Mouse (Mus musculus) CH12.LX (cell line): ENCODE results near the gene Stn1. TPM values are rescaled to one million over a fixed set of nuclear protein-coding genes. Genes with fewer than 3 reads are reported as not detected.

Source experiments
- DNase-seq: peaks from one replicate; pipeline ENCODE4 v3.0.0-alpha.2; 2013; ENCODE audit errors: extremely low read depth
- H3K27ac ChIP-seq: 2 replicates; pipeline ENCODE4 v1.5.1; 2012; ENCODE audit warnings: low read depth, mild to moderate bottlenecking, control low read depth, moderate library complexity; ENCODE audit not compliant: insufficient read depth
- H3K27me3 ChIP-seq: replicated peaks from 2 replicates; pipeline ENCODE3; 2012; ENCODE audit warnings: inconsistent platforms
- H3K36me3 ChIP-seq, 2 experiments: replicated peaks in 1 of 2; 2 replicates each; pipeline versions ENCODE3 to v1.6.1; 2012; ENCODE audit warnings: inconsistent platforms in 1 of 2, low read length in 1 of 2, mild to moderate bottlenecking in 1 of 2, mixed read lengths in 1 of 2, moderate library complexity in 1 of 2; ENCODE audit not compliant: control insufficient read depth in 1 of 2, insufficient read depth in 1 of 2
- H3K4me1 ChIP-seq, 2 experiments: 2 replicates each; pipeline ENCODE4 v1.6.1; 2012; ENCODE audit warnings: inconsistent platforms in 1 of 2, moderate library complexity in 1 of 2; ENCODE audit not compliant: insufficient read depth in 2 of 2, control insufficient read depth in 1 of 2
- H3K4me2 ChIP-seq: 2 replicates; pipeline ENCODE4 v1.6.1; 2012; ENCODE audit warnings: low read depth, mild to moderate bottlenecking, control low read depth; ENCODE audit not compliant: poor library complexity, insufficient read depth, severe bottlenecking
- H3K4me3 ChIP-seq, 3 experiments: fragments of 150-350 bp in 1 of 3; sonication (generic) in 1 of 3; replicated peaks in 1 of 3; 2 replicates each; pipeline versions ENCODE3 to v1.5.1; 2011 to 2012; ENCODE audit warnings: low read depth in 2 of 3, low read length in 2 of 3, mild to moderate bottlenecking in 2 of 3, moderate library complexity in 2 of 3, control low read depth in 1 of 3, improper control_type of control experiment in 1 of 3, inconsistent platforms in 1 of 3, mixed read lengths in 1 of 3; ENCODE audit not compliant: poor library complexity in 1 of 3
- H3K79me2 ChIP-seq: replicated peaks from 2 replicates; pipeline ENCODE4 v1.6.1; 2012; ENCODE audit warnings: mild to moderate bottlenecking, moderate library complexity; ENCODE audit not compliant: control insufficient read depth, poor library complexity, insufficient read depth, severe bottlenecking; ENCODE audit errors: extremely low read depth
- H3K9ac ChIP-seq: 2 replicates; pipeline ENCODE4 v1.6.1; 2012; ENCODE audit warnings: low read depth, mild to moderate bottlenecking, control low read depth, moderate library complexity; ENCODE audit not compliant: insufficient read depth
- H3K9me3 ChIP-seq: replicated peaks from 2 replicates; pipeline ENCODE3; 2012; ENCODE audit warnings: low read length, inconsistent platforms, mixed read lengths
- CTCF ChIP-seq, 2 experiments: IDR thresholded peaks in 1 of 2; conservative IDR thresholded peaks in 1 of 2; 2 replicates each; pipeline ENCODE4 v1.5.1; 2011 to 2012; ENCODE audit warnings: low read depth in 2 of 2, low read length in 2 of 2, improper control_type of control experiment in 1 of 2, inconsistent platforms in 1 of 2, mild to moderate bottlenecking in 1 of 2, moderate library complexity in 1 of 2
- EP300 ChIP-seq: IDR thresholded peaks from 2 replicates; pipeline ENCODE4 v1.6.1; 2011; ENCODE audit warnings: low read length, improper control_type of control experiment
- HCFC1 ChIP-seq: IDR thresholded peaks from 2 replicates; pipeline ENCODE4 v1.6.1; 2012; ENCODE audit warnings: low read depth, mild to moderate bottlenecking, inconsistent platforms, low read length, improper control_type of control experiment
- JUND ChIP-seq: conservative IDR thresholded peaks from 2 replicates; pipeline ENCODE4 v1.6.1; 2011; ENCODE audit warnings: low read depth, low read length, improper control_type of control experiment
- MAX ChIP-seq: IDR thresholded peaks from 2 replicates; pipeline ENCODE4 v1.6.1; 2011; ENCODE audit warnings: low read length, improper control_type of control experiment
- MAZ ChIP-seq: IDR thresholded peaks from 2 replicates; pipeline ENCODE4 v1.6.1; 2012; ENCODE audit warnings: low read depth, mild to moderate bottlenecking, inconsistent platforms, low read length, improper control_type of control experiment, moderate library complexity
- MEF2A ChIP-seq: IDR thresholded peaks from 2 replicates; pipeline ENCODE4 v1.6.1; 2014; ENCODE audit warnings: low read depth, mild to moderate bottlenecking, inconsistent platforms, low read length, improper control_type of control experiment, borderline replicate concordance
- MXI1 ChIP-seq: IDR thresholded peaks from 2 replicates; pipeline ENCODE4 v1.6.1; 2011; ENCODE audit warnings: mild to moderate bottlenecking, low read depth, low read length, improper control_type of control experiment
- SMC3 ChIP-seq: IDR thresholded peaks from 2 replicates; pipeline ENCODE4 v1.6.1; 2011; ENCODE audit warnings: low read depth, low read length, improper control_type of control experiment
- UBTF ChIP-seq: IDR thresholded peaks from 2 replicates; pipeline ENCODE4 v1.6.1; 2012; ENCODE audit warnings: low read depth, mild to moderate bottlenecking, inconsistent platforms, low read length, improper control_type of control experiment, moderate library complexity
- USF2 ChIP-seq: conservative IDR thresholded peaks from 2 replicates; pipeline ENCODE4 v1.6.1; 2011; ENCODE audit warnings: low read depth, low read length, improper control_type of control experiment
- ZMIZ1 ChIP-seq: IDR thresholded peaks from 2 replicates; pipeline ENCODE4 v1.6.1; 2012; ENCODE audit warnings: low read depth, mild to moderate bottlenecking, inconsistent platforms, low read length, improper control_type of control experiment
- ZNF384 ChIP-seq: IDR thresholded peaks from 2 replicates; pipeline ENCODE4 v1.6.1; 2012; ENCODE audit warnings: low read depth, low read length, improper control_type of control experiment, inconsistent platforms
- dilution Hi-C: fragments of 300-500 bp; cut with MboI; formaldehyde crosslinking; loops from 2 replicates; pipeline ENCODE4 v1.14.3; 2020; ENCODE audit warnings: low sequenced_read_pairs; ENCODE audit not compliant: extremely low pct_unique_long_range_greater_than_20kb, extremely low pct_ligation_motif_present
- in situ Hi-C: fragments of 300-500 bp; cut with MboI; formaldehyde crosslinking; loops from 3 replicates; pipeline ENCODE4 v1.14.3; 2019; ENCODE audit warnings: low sequenced_read_pairs, low pct_ligation_motif_present, low pct_unique_long_range_greater_than_20kb, mixed read lengths
- polyA plus RNA-seq: library from polyadenylated mRNA; unstranded; fragments of >175 nt; gene quantifications from 2 replicates; pipeline ENCODE4 v1.2.1, GENCODE M21; 2012; ENCODE audit warnings: low read depth; ENCODE audit not compliant: insufficient read length
- total RNA-seq, 2 experiments: library from RNA; depleted of rRNA; stranded (reverse); fragments of 300-350 nt in 1 of 2; fragments of >200 nt in 1 of 2; gene quantifications; 2 replicates each; pipeline ENCODE4 v1.2.3; 2012 to 2014

Gene Stn1
- total and polyA plus RNA-seq, 3 experiments: 18.3 to 35.7 (median 25.3) TPM

GRCm38 (mm10) chr19:47460120-47460960, 77.0 kb downstream of the Stn1 start:
- H3K4me2 ChIP-seq: no peak overlapping the region
- no peak overlapping the region for H3K9ac ChIP-seq
- DNase-seq: no peak
- no peak overlapping the region for H3K4me3 ChIP-seq
- dilution Hi-C loops (no loop called here), in situ Hi-C loops (no loop called here)
- no peaks in the 10 kb centered on the region for H3K27me3 ChIP-seq
- H3K36me3 ChIP-seq: peaks cover 0 to 30% of the 10 kb centered on the region in 2 experiments
- TF ChIP-seq MXI1: no peak
- TF ChIP-seq ZNF384: no peak
- TF ChIP-seq SMC3: no peak
- no peak for TF ChIP-seq HCFC1
- no peak for TF ChIP-seq USF2
- TF ChIP-seq EP300: no peak
- no peak for TF ChIP-seq JUND
- TF ChIP-seq UBTF: no peak
- no peak for TF ChIP-seq MEF2A
- H3K9me3 ChIP-seq: peaks cover 6% of the 10 kb centered on the region
- peaks cover 3 to 46% of the 10 kb centered on the region in 2 experiments; a peak in 3 of 4 replicates for H3K4me1 ChIP-seq
- no peak overlapping the region for H3K27ac ChIP-seq
- no peaks in the 10 kb centered on the region for H3K79me2 ChIP-seq

DNA sequence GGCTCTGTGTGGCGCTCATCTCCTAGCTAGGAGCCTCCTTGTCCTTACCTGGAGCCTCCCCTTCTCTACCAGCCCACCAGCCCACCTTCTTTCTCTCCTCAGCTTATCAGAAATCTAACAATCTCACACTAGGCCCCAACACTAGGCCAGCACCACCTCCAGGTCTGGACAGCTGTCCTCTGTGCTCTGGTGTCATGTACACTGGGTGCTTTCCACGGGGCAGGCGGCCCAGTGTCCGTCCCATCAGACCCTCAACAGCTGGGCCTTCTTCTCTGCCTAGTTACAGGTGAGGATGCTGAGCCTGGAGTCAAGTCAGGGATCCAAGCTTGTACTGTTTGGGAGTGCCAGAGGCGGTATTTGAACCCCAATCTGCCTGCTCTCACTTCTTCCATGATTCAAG, 78.1 kb downstream of the Stn1 start:
- DNase-seq: no peak
- H3K27ac ChIP-seq: no peak overlapping the region
- H3K4me2 ChIP-seq: no peak overlapping the region
- in situ Hi-C loops (no loop called here), dilution Hi-C loops (no loop called here)
- peaks cover 13 to 57% of the 10 kb centered on the region in 2 experiments for H3K4me1 ChIP-seq
- no peaks in the 10 kb centered on the region for H3K79me2 ChIP-seq
- peaks cover 0 to 30% of the 10 kb centered on the region in 2 experiments for H3K36me3 ChIP-seq
- H3K27me3 ChIP-seq: no peaks in the 10 kb centered on the region
- no peak overlapping the region for H3K9ac ChIP-seq
- TF ChIP-seq MAX: no peak
- no peak for TF ChIP-seq MAZ
- no peak for TF ChIP-seq MEF2A
- no peak for TF ChIP-seq ZNF384
- TF ChIP-seq CTCF (conservative IDR thresholded peaks at IDR 0.05 in 1 of 2, IDR thresholded peaks at IDR 0.05 in 1 of 2; ENCODE audit: low read depth in 2 of 2, low read length in 2 of 2): no peak
- no peak for TF ChIP-seq ZMIZ1
- peaks cover 6% of the 10 kb centered on the region for H3K9me3 ChIP-seq
- H3K4me3 ChIP-seq: no peak overlapping the region
